ENCODE assay signal across 19 mouse cellular contexts in genomic region chr4:46146881-46147280, GRCm38 (mm10).
"Had no signal": no experiment of that assay in that cellular context is flagged by ENCODE, and none has a peak within 500 bp of the region (broad histone marks: within the 10 kb centered on the region; RNA-seq: fewer than 3 reads in every experiment).

No protein-coding gene starts in this region.

- H3K4me3 ChIP-seq: intestine, embryonic 15.5 days; left cerebral cortex, adult 2 months; liver, embryonic 13.5 days; megakaryocyte, embryonic 14.5 days; midbrain, embryonic 10.5 days; midbrain, embryonic 13.5 days; myocyte; neural tube, embryonic 13.5 days had no signal

- H3K27ac ChIP-seq: intestine, embryonic 15.5 days; left cerebral cortex, adult 2 months; liver, embryonic 13.5 days; midbrain, embryonic 10.5 days; midbrain, embryonic 13.5 days; neural tube, embryonic 13.5 days; stomach, postnatal 0 days had no signal

- H3K9ac ChIP-seq: intestine, embryonic 15.5 days; liver, embryonic 13.5 days; midbrain, embryonic 13.5 days; neural tube, embryonic 13.5 days had no signal

- ATAC-seq: intestine, embryonic 15.5 days; midbrain, embryonic 13.5 days; midbrain, embryonic 16.5 days had no signal

- H3K9me3 ChIP-seq: intestine, embryonic 15.5 days; liver, embryonic 13.5 days; megakaryocyte, embryonic 14.5 days; midbrain, embryonic 10.5 days; midbrain, embryonic 13.5 days; neural tube, embryonic 13.5 days had no signal

- DNase-seq: kidney, adult 18-20 months; kidney, adult 9 months; kidney, postnatal 14 days; kidney, postnatal 4 days; liver, embryonic 13.5 days; lung, adult 2 months; lung, postnatal 36 days; retina, postnatal 1 day; right cerebral cortex, postnatal 4 days; thymus, postnatal 25 days had no signal

- H3K27me3 ChIP-seq: intestine, embryonic 15.5 days; liver, embryonic 13.5 days; megakaryocyte, embryonic 14.5 days; midbrain, embryonic 13.5 days; neural tube, embryonic 13.5 days had no signal

- H3K4me1 ChIP-seq: intestine, embryonic 15.5 days; midbrain, embryonic 10.5 days; midbrain, embryonic 13.5 days; neural tube, embryonic 13.5 days had no signal

- H3K4me2 ChIP-seq: intestine, embryonic 15.5 days; liver, embryonic 13.5 days; midbrain, embryonic 13.5 days; neural tube, embryonic 13.5 days had no signal
